Mouse (Mus musculus) brain, embryonic 14.5 days (tissue): Measurements from ENCODE around the gene Aff3. TPM values are rescaled to one million over a fixed set of nuclear protein-coding genes. Genes with fewer than 3 reads are reported as not detected.

Experiments used
- DNase-seq: peaks from one replicate; pipeline ENCODE4 v3.0.0-alpha.2; 2011; ENCODE audit warnings: low read depth
- CTCF ChIP-seq: fragments of 200-500 bp; IDR thresholded peaks from 2 replicates; pipeline ENCODE4 v1.5.1; 2012; ENCODE audit warnings: inconsistent platforms, mild to moderate bottlenecking, moderate library complexity, borderline replicate concordance; ENCODE audit not compliant: insufficient read depth, insufficient read length; ENCODE audit errors: extremely low read depth
- POLR2A ChIP-seq: fragments of 200-500 bp; IDR thresholded peaks from 2 replicates; pipeline ENCODE4 v1.6.1; 2012; ENCODE audit warnings: mild to moderate bottlenecking, inconsistent platforms, borderline replicate concordance; ENCODE audit not compliant: poor library complexity, insufficient read depth, insufficient read length, severe bottlenecking; ENCODE audit errors: extremely low read depth
- polyA plus RNA-seq: library from polyadenylated mRNA; depleted of rRNA; stranded (reverse); fragments of >200 nt; gene quantifications from 2 replicates; pipeline ENCODE4 v1.2.3, GENCODE M21; 2012

Aff3 gene
- polyA plus RNA-seq, 1 experiment, result 52.5 TPM

DNA sequence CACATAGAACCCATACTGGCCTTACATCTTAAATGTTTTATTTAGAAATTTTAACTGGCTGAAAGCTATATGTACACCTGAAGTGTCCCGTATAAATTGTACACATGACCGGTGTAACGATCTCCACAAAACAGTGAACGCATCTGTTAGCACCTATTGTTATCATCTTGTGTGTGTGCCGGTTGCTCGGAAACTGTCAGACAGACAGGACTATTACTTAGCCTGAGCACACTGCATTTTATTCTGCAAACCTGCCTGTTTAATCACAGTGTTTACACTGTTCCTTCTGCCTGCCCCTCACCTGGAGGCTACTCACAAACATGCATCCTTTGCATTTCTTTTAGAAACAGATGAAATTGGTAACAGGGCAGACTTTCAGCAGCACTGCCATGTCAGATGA is 241.8 kb downstream of the Aff3 start:
- no peak for DNase-seq
- TF ChIP-seq POLR2A (no peak), CTCF (no peak)

DNA sequence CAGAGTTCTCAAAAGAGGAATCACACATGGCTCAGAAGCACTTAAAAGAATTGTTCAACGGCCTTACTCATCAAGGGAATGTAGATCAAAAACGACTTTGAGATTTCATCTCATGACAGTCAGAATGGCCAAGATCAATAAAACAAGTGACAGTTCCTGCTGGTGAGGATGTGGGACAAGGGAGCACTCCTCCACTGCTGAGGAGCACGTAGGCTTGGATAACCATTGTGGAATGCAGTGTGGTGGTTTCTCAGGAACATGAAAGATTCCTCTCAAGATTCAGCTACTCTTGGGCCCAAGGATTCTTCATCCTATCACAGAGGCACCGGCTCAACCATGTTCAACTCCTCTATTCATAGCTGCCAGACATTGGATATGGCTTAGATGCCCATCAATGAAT is 245.4 kb downstream of the Aff3 start:
- no peak for DNase-seq
- TF ChIP-seq CTCF (no peak), POLR2A (no peak)

DNA sequence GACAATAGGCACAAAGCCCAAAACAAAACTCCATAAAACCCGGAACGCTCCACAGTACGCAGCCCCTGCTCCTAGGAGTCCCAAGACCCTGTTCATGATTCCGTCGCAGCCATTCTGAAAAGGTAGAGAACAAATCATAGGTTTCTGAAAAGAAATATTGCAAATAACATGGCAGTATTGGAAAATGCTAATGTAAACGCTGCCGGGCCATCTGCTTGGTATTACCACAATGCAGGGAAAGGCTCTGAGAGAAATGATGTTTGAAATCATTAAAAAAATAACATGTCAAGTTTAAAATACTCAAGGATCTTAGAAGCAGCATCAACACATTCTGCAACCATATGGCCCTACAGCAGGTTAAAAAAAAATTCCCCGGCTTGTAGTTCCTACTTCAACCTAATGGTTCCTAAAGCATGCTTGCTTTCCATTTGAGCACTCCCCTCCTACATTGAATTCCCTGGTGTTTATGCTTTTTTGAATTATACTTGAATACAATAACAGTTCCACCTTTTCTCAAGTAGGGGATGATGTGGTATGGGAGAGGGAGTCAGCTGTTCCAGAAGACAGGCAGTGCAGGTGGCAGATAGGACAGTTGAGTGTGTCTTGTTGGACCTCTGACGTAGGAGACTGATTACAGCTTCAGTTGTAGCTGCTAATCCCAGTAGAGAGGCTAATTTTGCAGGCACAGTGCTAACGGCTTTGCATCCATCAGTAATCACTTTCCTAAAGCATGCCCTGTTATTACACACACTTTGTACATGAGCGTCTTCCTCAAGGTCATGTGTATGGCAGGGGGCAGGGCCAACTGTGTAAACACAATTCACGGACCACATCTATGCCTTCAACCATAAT is 246.3 kb downstream of the Aff3 start:
- DNase-seq, result peak; percentile 80
- TF ChIP-seq POLR2A (no peak), CTCF (no peak)

DNA sequence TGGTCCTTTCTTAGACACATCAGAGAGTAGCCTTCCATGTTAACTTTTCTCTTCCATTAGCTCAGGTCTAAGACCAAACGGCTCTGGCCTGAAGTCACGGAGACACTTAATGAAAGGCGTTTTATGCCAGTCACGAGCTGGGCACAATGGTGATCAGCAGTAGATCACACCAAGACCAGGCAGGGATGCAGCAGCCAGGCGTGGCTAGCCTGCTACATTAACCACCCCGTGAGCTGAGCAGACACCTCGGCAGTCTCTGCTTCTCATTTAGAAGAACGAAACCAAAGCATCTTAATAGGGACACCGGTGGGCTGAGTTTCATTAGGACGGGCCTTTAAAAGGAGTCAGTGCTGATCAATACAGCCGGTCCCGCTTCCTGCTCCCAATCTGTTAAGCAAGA is 247.6 kb downstream of the Aff3 start:
- DNase-seq, result peak; percentile 68
- TF ChIP-seq POLR2A, result no peak
- TF ChIP-seq CTCF, result no peak

DNA sequence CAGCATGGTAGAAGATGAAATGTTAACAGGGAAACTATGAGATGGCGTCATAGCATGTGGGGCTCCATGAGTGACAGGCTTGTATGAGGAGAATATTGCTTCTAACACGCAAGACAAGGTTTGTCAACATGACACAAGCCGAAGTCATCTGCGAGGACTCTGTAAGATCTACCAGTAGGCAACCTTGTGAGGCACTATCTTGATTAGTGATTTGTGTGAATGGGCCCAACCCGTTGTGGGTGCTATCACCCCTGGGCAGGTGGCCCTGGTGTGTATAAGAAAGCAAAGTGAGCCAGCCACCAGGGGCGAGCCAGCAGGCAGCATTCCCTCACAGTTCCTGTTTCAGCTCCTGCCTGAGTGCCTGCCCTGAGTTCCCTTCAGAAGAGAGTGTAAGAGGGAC is 249.2 kb downstream of the Aff3 start:
- no peak for TF ChIP-seq CTCF
- TF ChIP-seq POLR2A, result no peak
- no peak for DNase-seq

DNA sequence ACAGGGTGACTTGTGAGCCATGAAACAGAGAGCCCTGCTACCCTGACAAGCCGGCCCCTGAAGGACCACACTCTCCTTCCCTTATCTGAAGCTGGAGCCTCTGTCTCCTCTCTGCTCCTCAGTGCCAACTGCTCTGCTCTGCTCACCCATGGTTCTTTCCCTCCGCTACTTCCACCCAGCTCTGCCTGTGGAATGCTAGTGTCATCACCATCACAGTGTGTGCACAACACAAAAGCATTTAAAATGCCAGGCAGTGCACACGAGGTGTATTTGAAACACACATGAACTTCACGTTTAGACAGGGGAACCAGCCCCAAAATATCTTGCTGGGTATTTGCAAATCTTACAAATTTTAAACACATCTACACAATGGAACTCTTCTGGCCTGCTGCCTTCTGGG is 253.6 kb downstream of the Aff3 start:
- DNase-seq, result no peak
- no peak for TF ChIP-seq CTCF
- TF ChIP-seq POLR2A, result no peak

DNA sequence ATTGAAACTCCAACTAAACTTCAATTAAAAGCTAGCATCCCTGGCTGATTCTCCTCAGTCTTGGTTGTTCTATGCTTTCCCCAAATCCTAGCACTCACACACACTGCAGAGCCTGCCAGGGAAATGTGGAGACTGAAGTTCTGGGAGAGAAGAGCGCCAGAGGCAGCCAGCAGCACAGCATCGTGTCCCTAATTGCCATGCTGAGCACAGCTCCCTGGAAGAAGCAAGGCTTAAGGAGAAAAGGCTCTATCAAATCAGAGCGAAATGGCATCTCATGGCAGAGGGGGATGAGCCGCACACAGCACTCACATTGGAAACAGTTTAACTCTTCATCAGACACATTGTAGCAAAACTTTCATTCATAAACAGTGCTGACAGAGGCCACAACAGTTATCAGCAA is 254.3 kb downstream of the Aff3 start:
- DNase-seq, result peak; percentile 92
- no peak for TF ChIP-seq POLR2A
- TF ChIP-seq CTCF, result no peak

DNA sequence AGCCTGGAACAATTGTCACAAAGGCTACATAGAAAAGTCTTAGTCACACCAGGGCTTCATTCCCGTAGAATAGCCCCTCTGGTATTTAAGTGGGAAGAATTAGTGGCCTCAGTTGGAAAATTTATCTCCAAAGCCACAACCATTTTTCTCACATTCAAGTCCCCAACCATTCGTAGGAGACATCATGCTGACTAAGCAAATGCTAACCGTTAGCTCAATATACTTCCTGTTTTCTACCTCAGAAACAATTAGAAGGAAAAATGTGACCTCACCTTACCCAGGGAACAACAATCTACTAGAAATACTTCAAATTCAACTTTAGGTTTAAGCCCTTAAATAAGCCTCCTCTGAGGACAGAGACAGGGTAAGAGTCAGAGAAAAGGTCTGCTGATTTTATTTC is 256.5 kb downstream of the Aff3 start:
- TF ChIP-seq POLR2A, result no peak
- TF ChIP-seq CTCF, result no peak
- no peak for DNase-seq

DNA sequence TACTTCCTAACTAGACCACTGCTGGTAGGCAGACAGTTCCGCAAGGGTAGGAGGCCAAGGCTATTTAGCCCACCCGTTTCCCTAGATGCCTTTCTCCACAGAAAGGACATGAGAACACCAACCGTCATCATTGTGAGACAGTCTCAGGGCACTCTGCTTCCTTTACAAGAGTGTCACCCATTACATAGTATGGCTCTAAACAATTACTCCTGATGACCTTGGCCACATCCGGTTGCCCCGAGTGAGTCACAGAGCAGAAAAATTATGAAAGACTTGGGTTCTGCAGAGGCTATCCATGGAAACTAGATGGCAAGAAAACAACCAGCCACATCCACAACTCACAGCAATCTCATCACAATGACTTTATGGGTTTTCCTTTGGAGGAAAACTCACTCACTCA is 261.0 kb downstream of the Aff3 start:
- TF ChIP-seq POLR2A (no peak), CTCF (no peak)

DNA sequence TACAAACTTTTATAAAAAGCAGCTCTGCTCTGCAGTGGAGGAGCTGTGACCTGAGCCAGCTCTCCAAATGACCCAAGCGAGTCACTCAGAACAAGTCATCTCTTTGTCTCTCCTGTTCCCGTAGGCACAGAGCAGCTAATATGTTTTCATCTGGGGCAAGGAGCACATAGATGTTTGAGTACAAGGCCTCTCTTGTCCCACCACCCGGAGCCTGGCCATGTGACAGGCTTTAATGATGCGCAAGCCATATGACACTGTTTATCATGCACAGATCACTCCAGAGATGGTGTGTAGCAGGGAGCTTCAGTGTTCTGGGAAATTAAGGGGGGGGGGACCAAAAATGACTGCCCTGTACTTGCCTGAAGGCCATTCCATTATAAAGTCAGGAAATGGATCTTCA is 262.9 kb downstream of the Aff3 start:
- no peak for DNase-seq

More for the DNA sequence above, 261.0 kb downstream of the Aff3 start:
- no peak for DNase-seq

DNA sequence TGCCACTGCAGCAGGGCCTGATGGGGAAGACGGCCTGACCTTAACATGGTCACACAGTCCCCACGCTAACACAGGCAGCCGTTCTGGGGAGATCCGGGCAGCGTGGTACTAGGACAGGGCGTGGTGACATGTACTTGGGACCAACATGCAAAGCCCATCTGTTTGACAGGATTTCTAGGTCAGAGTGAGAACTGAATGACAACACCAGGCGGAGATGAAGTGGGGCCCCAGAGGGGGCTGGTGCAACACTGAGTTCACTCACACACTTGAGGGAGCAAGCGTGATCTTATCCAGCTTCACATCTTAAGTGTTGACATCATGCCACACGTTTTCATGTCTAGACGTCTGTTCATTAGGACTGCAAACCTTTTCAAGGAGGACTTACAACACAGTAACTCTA is 265.5 kb downstream of the Aff3 start:
- DNase-seq, result no peak
- no peak for TF ChIP-seq POLR2A
- TF ChIP-seq CTCF, result no peak

More for the DNA sequence above, 262.9 kb downstream of the Aff3 start:
- TF ChIP-seq CTCF (no peak), POLR2A (no peak)

DNA sequence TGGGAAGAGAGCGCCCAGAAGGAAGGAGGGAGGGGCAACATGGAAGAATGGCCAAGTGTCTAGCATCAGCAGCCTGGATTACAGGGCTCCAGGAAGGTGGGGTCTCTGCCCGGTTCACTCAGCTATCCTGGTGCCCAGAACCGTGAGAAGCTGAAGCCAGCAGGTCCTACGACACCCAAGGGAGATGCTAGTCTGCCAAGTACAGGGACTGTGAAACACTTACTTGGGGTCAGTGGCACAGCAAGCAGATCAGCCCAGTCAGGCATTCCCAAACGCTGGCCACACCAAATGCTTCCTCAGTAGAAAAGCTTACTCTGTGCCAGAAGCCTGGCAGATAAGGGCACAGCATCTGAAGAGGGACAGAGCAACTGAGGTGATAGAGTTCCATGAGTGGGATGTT is 266.2 kb downstream of the Aff3 start:
- DNase-seq, result no peak
- TF ChIP-seq CTCF, result no peak
- no peak for TF ChIP-seq POLR2A
